Mouse (Mus musculus) myocyte (in vitro differentiated cells): ENCODE data around the gene Cnp.

Source experiments
- CEBPB ChIP-seq: IDR thresholded peaks from 2 replicates; pipeline ENCODE4 v1.6.1; 2011; ENCODE audit warnings: mild to moderate bottlenecking, moderate library complexity; ENCODE audit not compliant: poor library complexity, insufficient read depth, severe bottlenecking
- POLR2A ChIP-seq: IDR thresholded peaks from one replicate; pipeline ENCODE4 v1.6.1; 2011; ENCODE audit warnings: low read depth, mild to moderate bottlenecking, control low read depth, moderate library complexity; ENCODE audit not compliant: insufficient read length
- POLR2AphosphoS2 ChIP-seq: IDR thresholded peaks from one replicate; pipeline ENCODE4 v1.6.1; 2011; ENCODE audit warnings: low read depth, control low read depth; ENCODE audit not compliant: insufficient read length
- SRF ChIP-seq: IDR thresholded peaks from one replicate; pipeline ENCODE4 v1.6.1; 2011; ENCODE audit warnings: low read depth; ENCODE audit not compliant: control insufficient read depth, insufficient read length

GRCm38 (mm10) chr11:100564703-100565102 lies 10.0 kb upstream of the Cnp start:
- TF ChIP-seq CEBPB (no peak), POLR2A (no peak), POLR2AphosphoS2 (no peak), SRF (no peak)
